Mouse (Mus musculus): ENCODE results near the gene Phc3.

DNA sequence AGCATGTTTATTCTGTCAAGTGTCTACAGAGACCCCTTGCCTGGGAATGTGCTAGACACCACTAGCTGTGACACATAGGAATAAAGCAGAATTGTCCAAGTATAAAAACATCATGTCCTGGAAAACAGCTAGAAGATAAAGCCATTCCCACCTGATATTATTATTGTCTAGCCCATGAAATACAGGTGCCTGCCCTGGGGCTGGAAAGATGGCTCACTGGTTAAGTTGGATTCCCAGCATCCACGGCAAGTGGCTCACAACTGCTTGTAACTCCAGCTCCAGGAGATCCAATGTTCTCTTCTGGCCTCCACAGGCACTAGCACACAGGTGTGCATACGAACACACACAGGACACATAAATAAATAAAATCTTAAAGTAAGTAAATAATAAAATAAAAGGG is 10.5 kb downstream of the Phc3 start:
- TF ChIP-seq CTCF (IDR thresholded peaks at IDR 0.05; ENCODE audit: borderline replicate concordance, insufficient read depth, low read depth, low read length) (no peak), POLR2A (IDR thresholded peaks at IDR 0.05; ENCODE audit: borderline replicate concordance, insufficient read depth, low read length) (no peak)
